Comparison of ENCODE assay signal across 25 mouse cellular contexts in the genomic region with DNA sequence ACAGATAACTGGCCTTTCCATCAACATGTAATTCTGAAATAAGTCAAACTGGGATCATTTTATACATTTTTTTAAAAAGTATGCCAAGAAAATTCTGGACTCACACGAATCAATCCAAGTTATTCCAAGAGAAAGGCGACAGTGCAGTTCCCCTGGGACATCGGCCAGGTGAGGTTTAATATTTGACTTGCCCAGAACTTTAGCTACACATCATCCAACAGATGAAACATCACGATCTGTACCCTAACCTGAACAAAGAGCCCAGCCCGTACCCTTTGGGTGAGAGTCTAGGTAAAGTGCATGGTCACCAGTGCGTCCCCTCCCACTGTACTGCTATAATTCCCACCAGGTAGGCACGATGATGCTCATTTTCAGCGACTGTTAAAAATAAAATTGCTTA. TPM values are rescaled to one million over a fixed set of nuclear protein-coding genes. Genes with fewer than 3 reads are reported as not detected.
DNase-seq lines count a peak whose midpoint lies in the region; ATAC-seq and TF ChIP-seq lines count a peak whose summit lies in the region.
"Had no signal": no experiment of that assay in that cellular context is flagged by ENCODE, and none has a peak within 500 bp of the region (broad histone marks: within the 10 kb centered on the region; RNA-seq: fewer than 3 reads in every experiment).

No protein-coding gene starts in this region.

- WGBS in liver, adult 2 months: 27% methylated on average over 8 of the region's 8 CpGs
- 93% methylated on average over 8 of the region's 8 CpGs for WGBS in liver, embryonic 11.5 days

- H3K79me2 ChIP-seq in liver, adult 2 months (ENCODE audit: control insufficient read depth, insufficient read depth, low read length): no peaks in the 10 kb centered on the region

- DNase-seq in kidney, adult 11 months: peak; percentile 62
- DNase-seq in kidney, postnatal 4 days: no peak
- DNase-seq in liver, adult 2 months (ENCODE audit: extremely low read depth, low read depth, low spot score): peak; percentile 86
- no peak for DNase-seq in liver, embryonic 11.5 days (ENCODE audit: low spot score)
- DNase-seq in kidney, postnatal 10 days: peak; percentile 27
- peak; percentile 79 to 80 for DNase-seq in kidney, postnatal 36 days
- DNase-seq: adrenal gland, adult 2 months; adrenal gland, postnatal 25 days; cerebellum, adult 18-20 months; cerebellum, adult 9-11 months; cerebellum, postnatal 36 days; gastrocnemius, postnatal 10 days; heart, postnatal 4 days had no signal

- peaks cover 11% of the 10 kb centered on the region; the same call in 1 of the 2 replicates for H3K4me1 ChIP-seq in liver, adult 2 months (ENCODE audit: control insufficient read depth, insufficient read depth, low read length)
- no peaks in the 10 kb centered on the region for H3K4me1 ChIP-seq in liver, embryonic 11.5 days (replicated peaks; ENCODE audit: control insufficient read depth, insufficient read depth, low read length)
- H3K4me1 ChIP-seq: embryonic facial prominence, embryonic 13.5 days; forebrain, embryonic 12.5 days; heart, embryonic 13.5 days; hindbrain, embryonic 12.5 days had no signal

- TF ChIP-seq CTCF in liver, adult 2 months (IDR thresholded peaks at IDR 0.05; ENCODE audit: low read depth, low read length): no peak

- H3K27ac ChIP-seq in liver, adult 2 months (replicated peaks; ENCODE audit: insufficient read depth, low read depth, low read length): no peak overlapping the region
- no peak overlapping the region for H3K27ac ChIP-seq in liver, embryonic 11.5 days (ENCODE audit: low read depth, low read length)
- H3K27ac ChIP-seq: embryonic facial prominence, embryonic 13.5 days; forebrain, embryonic 12.5 days; heart, embryonic 13.5 days; hindbrain, embryonic 12.5 days had no signal

- H3K4me3 ChIP-seq in liver, adult 2 months (ENCODE audit: insufficient read depth, low read depth, low read length): no peak overlapping the region
- no peak overlapping the region for H3K4me3 ChIP-seq in liver, embryonic 11.5 days (ENCODE audit: low read depth, low read length)
- H3K4me3 ChIP-seq: embryonic facial prominence, embryonic 13.5 days; forebrain, embryonic 12.5 days; heart, embryonic 13.5 days; hindbrain, embryonic 12.5 days had no signal

- no peaks in the 10 kb centered on the region for H3K27me3 ChIP-seq in liver, adult 2 months (ENCODE audit: control insufficient read depth, insufficient read depth, low read length)
- H3K27me3 ChIP-seq in liver, embryonic 11.5 days (replicated peaks; ENCODE audit: control insufficient read depth, insufficient read depth, low read length): no peaks in the 10 kb centered on the region
- H3K27me3 ChIP-seq: CH12.LX; embryonic facial prominence, embryonic 13.5 days; forebrain, embryonic 12.5 days; heart, embryonic 13.5 days; hindbrain, embryonic 12.5 days; Patski had no signal

- ATAC-seq in liver, embryonic 11.5 days (replicated peaks; ENCODE audit: low FRiP score): no peak
- ATAC-seq in activated CD4-positive, CD25-positive, alpha-beta regulatory T cell, adult 4 months: no peak
- ATAC-seq: forebrain, embryonic 16.5 days; Patski had no signal

- no peaks in the 10 kb centered on the region for H3K9me3 ChIP-seq in liver, embryonic 11.5 days (ENCODE audit: control insufficient read depth, low read length)
- H3K9me3 ChIP-seq: embryonic facial prominence, embryonic 13.5 days; forebrain, embryonic 12.5 days; heart, embryonic 13.5 days; hindbrain, embryonic 12.5 days had no signal

- H3K9ac ChIP-seq in liver, adult 2 months (ENCODE audit: low read depth, low read length): no peak overlapping the region
- H3K9ac ChIP-seq in liver, embryonic 11.5 days (ENCODE audit: low read depth, low read length): no peak overlapping the region
- H3K9ac ChIP-seq: embryonic facial prominence, embryonic 13.5 days; forebrain, embryonic 12.5 days; heart, embryonic 13.5 days; hindbrain, embryonic 12.5 days had no signal

- no peak for TF ChIP-seq POLR2A in liver, adult 2 months (IDR thresholded peaks at IDR 0.05; ENCODE audit: extremely low read depth, insufficient read depth, low read length)

- H3K4me2 ChIP-seq in liver, embryonic 11.5 days: no peak overlapping the region
- H3K4me2 ChIP-seq: embryonic facial prominence, embryonic 13.5 days; forebrain, embryonic 12.5 days; heart, embryonic 13.5 days; hindbrain, embryonic 12.5 days had no signal

- peaks cover 58% of the 10 kb centered on the region for H3K36me3 ChIP-seq in liver, adult 2 months (ENCODE audit: control insufficient read depth, insufficient read depth, low read length)
- peaks cover 34% of the 10 kb centered on the region for H3K36me3 ChIP-seq in liver, embryonic 11.5 days (ENCODE audit: control insufficient read depth, insufficient read depth, low read length)

RNA-seq across cellular contexts. Expression of a gene that starts 19.0 kb away (rescaled TPM):
- 25.4 and 26.7 TPM in 2 replicates for total RNA-seq in liver, adult 2 months (2014; rRNA removed)
- polyA plus RNA-seq in liver, adult 2 months (2012; rRNA removed): 7.5 and 8.7 TPM in 2 replicates
- polyA plus RNA-seq in liver, embryonic 11.5 days (2014; fragmentation: Nextera tagmentation; extraction: Ambion mirVana): 16.0 and 17.0 TPM in 2 replicates
- 10 to 100 TPM; 13.8 to 13.9 TPM for polyA plus RNA-seq in activated CD4-positive, CD25-positive, alpha-beta regulatory T cell, adult 4 months (2017; shearing (Covaris generic))

RNA-seq across cellular contexts. Expression of a gene that starts 21.5 kb away (rescaled TPM):
- total RNA-seq in liver, adult 2 months (2014; rRNA removed): 22.6 and 23.6 TPM in 2 replicates
- 14.3 and 15.9 TPM in 2 replicates for polyA plus RNA-seq in liver, adult 2 months (2012; rRNA removed)
- polyA plus RNA-seq in liver, embryonic 11.5 days (2014; fragmentation: Nextera tagmentation; extraction: Ambion mirVana): 59.6 and 60.0 TPM in 2 replicates
- 10 to 100 TPM; 17.0 to 17.3 TPM for polyA plus RNA-seq in activated CD4-positive, CD25-positive, alpha-beta regulatory T cell, adult 4 months (2017; shearing (Covaris generic))

RNA-seq across cellular contexts. Expression of a gene that starts 36.3 kb away (rescaled TPM):
- not detected in 2 replicates for total RNA-seq in liver, adult 2 months (2014; rRNA removed)
- polyA plus RNA-seq in liver, adult 2 months (2012; rRNA removed): not detected in 2 replicates
- not detected in 2 replicates for polyA plus RNA-seq in liver, embryonic 11.5 days (2014; fragmentation: Nextera tagmentation; extraction: Ambion mirVana)
- polyA plus RNA-seq in activated CD4-positive, CD25-positive, alpha-beta regulatory T cell, adult 4 months (2017; shearing (Covaris generic)): not detected
- total RNA-seq: adrenal gland, adult 2 months; adrenal gland, postnatal 25 days; gastrocnemius, postnatal 10 days; gastrocnemius, postnatal 4 days; heart, adult 8-10 months; heart, postnatal 4 days had no signal
- polyA plus RNA-seq: adrenal gland, adult 2 months; embryonic facial prominence, embryonic 13.5 days; forebrain, embryonic 12.5 days; frontal cortex, adult 2 months; heart, embryonic 13.5 days; heart, postnatal 0 days; hindbrain, embryonic 12.5 days; Patski had no signal

Comparison
In these comparisons a context has a peak if more than half of its experiments do, and no peak if none do; other contexts are left out.
1. DNase-seq: peak in kidney, adult 11 months (single experiment), liver, adult 2 months (single experiment), kidney, postnatal 10 days (single experiment) and kidney, postnatal 36 days (2 of 2); none in kidney, postnatal 4 days (0 of 2) and liver, embryonic 11.5 days (single experiment).